Mouse (Mus musculus): Measurements from ENCODE around the gene Cox4i2.

DNA sequence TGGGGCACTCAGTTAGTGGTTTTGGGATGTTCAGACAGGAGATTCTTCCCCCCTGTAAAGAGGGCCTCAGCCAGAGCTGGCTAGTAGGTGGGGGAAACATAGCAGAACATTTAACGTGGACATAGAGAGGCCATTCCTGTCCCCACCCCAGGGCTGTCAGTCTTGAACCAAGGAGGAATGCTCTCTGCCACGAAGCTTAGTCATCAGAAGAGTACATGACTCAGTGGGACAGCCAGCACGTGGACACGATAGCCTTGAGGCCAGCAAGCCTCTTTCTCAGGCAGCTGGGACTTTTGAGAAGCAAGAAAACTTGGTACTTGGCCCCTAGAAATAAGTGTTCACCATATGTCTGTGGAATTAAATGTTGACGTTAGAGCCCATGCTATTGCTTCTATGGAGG, 28.7 kb downstream of the Cox4i2 start:
- TF ChIP-seq CTCF (IDR thresholded peaks at IDR 0.05; ENCODE audit: control insufficient read depth, insufficient read depth, insufficient replicate concordance, low read depth, low read length): no peak
- TF ChIP-seq POLR2A (IDR thresholded peaks at IDR 0.05; ENCODE audit: control insufficient read depth, low read depth, low read length): no peak
